Mouse (Mus musculus): ENCODE measurements at regions not wholly inside any gene's neighbourhood (a gene's known extent, or its start where the extent isn't known, plus 50 kb on each side); places are given as distances from the start of the nearest gene placed in this dataset.

- Histone ChIP-seq H3K36me3 (ENCODE audit: control insufficient read depth in 1 of 2, insufficient read depth in 2 of 2, low read length in 2 of 2) (peaks cover 0 to 8% of the 10 kb centered on the region in 2 experiments; a peak in 2 of 4 replicates), H3K4me3 (ENCODE audit: control insufficient read depth in 1 of 2, insufficient read depth in 1 of 2, low read depth in 2 of 2, low read length in 2 of 2) (no peak overlapping the region), H3K4me1 (ENCODE audit: control insufficient read depth in 1 of 2, insufficient read depth in 2 of 2, low read length in 2 of 2) (peaks cover 2 to 11% of the 10 kb centered on the region in 2 experiments; a peak in 2 of 4 replicates), H3K9me3 (replicated peaks; ENCODE audit: insufficient read depth, low read length) (no peaks in the 10 kb centered on the region), H3K27me3 (ENCODE audit: control insufficient read depth in 1 of 2, insufficient read depth in 2 of 2, low read length in 2 of 2) (no peaks in the 10 kb centered on the region; a peak in 1 of 4 replicates), H3K27ac (ENCODE audit: control insufficient read depth, low read depth, low read length) (no peak overlapping the region), H3K79me2 (ENCODE audit: control insufficient read depth, insufficient read depth, low read length, poor library complexity) (no peaks in the 10 kb centered on the region), H3K9ac (ENCODE audit: control insufficient read depth, low read depth, low read length, poor library complexity, severe bottlenecking) (no peak overlapping the region)
- DNase-seq (ENCODE audit: low read depth, low spot score), result no peak
- no peak for TF ChIP-seq ZNF384 (IDR thresholded peaks at IDR 0.05; ENCODE audit: low read depth, low read length)
- TF ChIP-seq MAFK (IDR thresholded peaks at IDR 0.05; ENCODE audit: borderline replicate concordance, low read depth, low read length), result no peak
- TF ChIP-seq CHD2 (IDR thresholded peaks at IDR 0.05; ENCODE audit: low read length), result no peak
- TF ChIP-seq ZKSCAN1 (IDR thresholded peaks at IDR 0.05; ENCODE audit: low read depth, low read length), result no peak
- no peak for TF ChIP-seq MYC (IDR thresholded peaks at IDR 0.05; ENCODE audit: low read depth, low read length)
- no peak for TF ChIP-seq RAD21 (IDR thresholded peaks at IDR 0.05; ENCODE audit: low read depth, low read length)
- TF ChIP-seq UBTF (IDR thresholded peaks at IDR 0.05; ENCODE audit: borderline replicate concordance, insufficient read depth, low read depth, low read length), result no peak
- no peak for TF ChIP-seq RCOR1 (IDR thresholded peaks at IDR 0.05; ENCODE audit: low read depth, low read length)
- no peak for TF ChIP-seq NELFE (IDR thresholded peaks at IDR 0.05; ENCODE audit: low read depth, low read length)
- no peak for TF ChIP-seq USF2 (IDR thresholded peaks at IDR 0.05; ENCODE audit: borderline replicate concordance in 1 of 2, insufficient read depth in 1 of 2, low read depth in 1 of 2, low read length in 2 of 2)
- TF ChIP-seq MYB (IDR thresholded peaks at IDR 0.05; ENCODE audit: low read depth, low read length), result no peak
- no peak for TF ChIP-seq MEF2A (IDR thresholded peaks at IDR 0.05; ENCODE audit: extremely low read depth, insufficient replicate concordance, low read depth, low read length, poor library complexity, severe bottlenecking)
Observed at GRCm38 (mm10) chr15:96178374-96179109, 108.8 kb upstream of the Arid2 start.

GRCm38 (mm10) chr15:96179511-96179910 lies 107.8 kb upstream of the Arid2 start:
- Histone ChIP-seq H3K9ac (ENCODE audit: control insufficient read depth, low read depth, low read length, poor library complexity, severe bottlenecking) (peak overlapping the region; percentile 48), H3K27ac (ENCODE audit: control insufficient read depth, low read depth, low read length) (no peak overlapping the region; the same call in 1 of the 2 replicates), H3K9me3 (replicated peaks; ENCODE audit: insufficient read depth, low read length) (no peaks in the 10 kb centered on the region), H3K4me1 (ENCODE audit: control insufficient read depth in 1 of 2, insufficient read depth in 2 of 2, low read length in 2 of 2) (peaks cover 2 to 11% of the 10 kb centered on the region in 2 experiments; a peak in 2 of 4 replicates), H3K79me2 (ENCODE audit: control insufficient read depth, insufficient read depth, low read length, poor library complexity) (no peaks in the 10 kb centered on the region; the same call in 1 of the 2 replicates), H3K27me3 (ENCODE audit: control insufficient read depth in 1 of 2, insufficient read depth in 2 of 2, low read length in 2 of 2) (no peaks in the 10 kb centered on the region; a peak in 1 of 4 replicates), H3K4me3 (ENCODE audit: control insufficient read depth in 1 of 2, insufficient read depth in 1 of 2, low read depth in 2 of 2, low read length in 2 of 2) (peak overlapping the region in 1 of 2 experiments; percentile 59; a peak in 3 of 4 replicates), H3K36me3 (ENCODE audit: control insufficient read depth in 1 of 2, insufficient read depth in 2 of 2, low read length in 2 of 2) (peaks cover 0 to 8% of the 10 kb centered on the region in 2 experiments; a peak in 2 of 4 replicates)
- TF ChIP-seq ELF1 (IDR thresholded peaks at IDR 0.05; ENCODE audit: low read depth, low read length), result peak; percentile 87
- peak; percentile 40 for TF ChIP-seq NELFE (IDR thresholded peaks at IDR 0.05; ENCODE audit: low read depth, low read length)
- TF ChIP-seq MAX (IDR thresholded peaks at IDR 0.05; ENCODE audit: low read length), result no peak
- TF ChIP-seq TBP (IDR thresholded peaks at IDR 0.05; ENCODE audit: low read depth, low read length), result 0 out of 2 replicates have a peak, but pooled peaks have one; percentile 5
- TF ChIP-seq E2F4 (IDR thresholded peaks at IDR 0.05; ENCODE audit: borderline replicate concordance, low read depth, low read length), result no peak
- TF ChIP-seq ZMIZ1 (IDR thresholded peaks at IDR 0.05; ENCODE audit: low read depth, low read length), result no peak
- TF ChIP-seq ETS1 (IDR thresholded peaks at IDR 0.05; ENCODE audit: low read depth, low read length), result no peak
- DNase-seq (ENCODE audit: low read depth, low spot score), result peak; percentile 62

All from MEL (cell line).